Mouse (Mus musculus) liver, embryonic 16.5 days (tissue): ENCODE results near the gene Prkar1b. TPM values are rescaled to one million over a fixed set of nuclear protein-coding genes. Genes with fewer than 3 reads are reported as not detected.
A peak's percentile ranks its signal among the peaks of the same experiment; 100 is the strongest.

Experiments
- ATAC-seq: fragments of 200-750 bp; cut with Nextera tagmentation; 2 replicates; pipeline ENCODE4 v1.8.0; 2017; ENCODE audit warnings: low read depth, mild to moderate bottlenecking, moderate number of reproducible peaks, moderate library complexity
- H3K27ac ChIP-seq: fragments of 300-500 bp; sonication (generic); 2 replicates; pipeline ENCODE4 v1.5.1; 2014; ENCODE audit warnings: mild to moderate bottlenecking, low read length
- H3K27me3 ChIP-seq: fragments of 300-500 bp; sonication (generic); 2 replicates; pipeline ENCODE4 v1.6.1; 2014; ENCODE audit warnings: low read depth, low read length, mixed read lengths; ENCODE audit not compliant: control insufficient read depth, insufficient read depth
- H3K36me3 ChIP-seq: fragments of 300-500 bp; sonication (generic); 2 replicates; pipeline ENCODE4 v1.6.1; 2014; ENCODE audit warnings: mild to moderate bottlenecking; ENCODE audit not compliant: control insufficient read depth, insufficient read depth
- H3K4me1 ChIP-seq: fragments of 300-500 bp; sonication (generic); 2 replicates; pipeline ENCODE4 v1.6.1; 2014; ENCODE audit warnings: low read depth, low read length, mixed read lengths; ENCODE audit not compliant: control insufficient read depth
- H3K4me2 ChIP-seq: fragments of 300-500 bp; sonication (generic); 2 replicates; pipeline ENCODE4 v1.6.1; 2014; ENCODE audit warnings: low read depth, low read length, mixed read lengths
- H3K4me3 ChIP-seq: fragments of 300-500 bp; sonication (generic); 2 replicates; pipeline ENCODE4 v1.5.1; 2014; ENCODE audit warnings: low read depth, mild to moderate bottlenecking, low read length
- H3K9ac ChIP-seq: fragments of 300-500 bp; sonication (generic); 2 replicates; pipeline ENCODE4 v1.6.1; 2014; ENCODE audit warnings: low read depth, low read length
- H3K9me3 ChIP-seq: fragments of 300-500 bp; sonication (generic); replicated peaks from 2 replicates; pipeline ENCODE4 v1.6.1; 2016; ENCODE audit warnings: low read length; ENCODE audit not compliant: control insufficient read depth
- WGBS: fragments of 180-500 bp; shearing (Covaris S2); extraction: QIAGEN DNeasy Blood & Tissue Kit; methylation state at CpG from one replicate; pipeline ENCODE4 v1.1.7; 2014; ENCODE audit not compliant: insufficient replicate concordance; 5-methylcytosine and 5-hydroxymethylcytosine counted together
- polyA plus RNA-seq: library from polyadenylated mRNA; unstranded; fragments of >200 nt; fragmentation: Nextera tagmentation; extraction: Ambion mirVana; gene quantifications from 2 replicates; pipeline ENCODE4 v1.2.1, GENCODE M21; 2015

The Prkar1b gene
- polyA plus RNA-seq, 1 experiment from 2014 or later, result 0.80 TPM

DNA sequence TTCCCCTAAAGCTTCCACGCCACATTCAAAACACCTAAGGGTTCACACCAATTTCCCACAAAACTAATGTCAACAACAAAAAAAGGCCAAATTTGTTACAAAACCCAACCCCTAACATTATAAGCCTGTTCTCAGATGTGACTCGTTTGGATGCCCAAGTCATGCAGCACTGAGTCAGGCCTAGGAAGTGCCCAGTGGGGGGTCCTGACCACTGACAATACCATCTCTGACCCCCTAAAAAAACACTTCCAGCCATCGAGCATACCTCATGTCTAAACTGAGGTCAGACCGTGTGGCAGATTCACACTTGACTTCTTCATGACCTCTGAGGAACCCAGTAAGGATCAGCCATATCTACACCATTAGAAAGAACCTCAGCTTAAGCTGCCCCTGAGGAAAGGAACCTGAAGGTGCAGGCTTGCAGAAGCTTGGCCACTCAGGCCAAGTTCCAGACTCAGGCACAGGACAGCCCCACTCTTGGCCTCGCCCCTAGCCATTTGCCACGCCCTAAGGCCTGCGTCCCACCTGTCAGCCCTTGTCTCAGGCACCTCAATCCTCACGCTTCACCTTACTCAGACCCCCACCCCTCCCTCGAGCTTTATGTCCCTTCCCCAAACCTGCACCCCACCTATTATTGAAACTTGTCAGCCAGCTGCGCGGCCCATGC lies 662 bp downstream of the Prkar1b start:
- Histone ChIP-seq H3K4me2 (peak overlapping the region; percentile 98), H3K9ac (peak overlapping the region; percentile 52; the same call in 1 of the 2 replicates), H3K9me3 (no peaks in the 10 kb centered on the region), H3K36me3 (no peaks in the 10 kb centered on the region), H3K4me3 (peak overlapping the region; percentile 88), H3K27ac (peak overlapping the region; percentile 31), H3K4me1 (peaks cover 18% of the 10 kb centered on the region), H3K27me3 (no peaks in the 10 kb centered on the region)
- WGBS, result 24% methylated on average over 11 of the region's 11 CpGs
- peak; percentile 10 for ATAC-seq

DNA sequence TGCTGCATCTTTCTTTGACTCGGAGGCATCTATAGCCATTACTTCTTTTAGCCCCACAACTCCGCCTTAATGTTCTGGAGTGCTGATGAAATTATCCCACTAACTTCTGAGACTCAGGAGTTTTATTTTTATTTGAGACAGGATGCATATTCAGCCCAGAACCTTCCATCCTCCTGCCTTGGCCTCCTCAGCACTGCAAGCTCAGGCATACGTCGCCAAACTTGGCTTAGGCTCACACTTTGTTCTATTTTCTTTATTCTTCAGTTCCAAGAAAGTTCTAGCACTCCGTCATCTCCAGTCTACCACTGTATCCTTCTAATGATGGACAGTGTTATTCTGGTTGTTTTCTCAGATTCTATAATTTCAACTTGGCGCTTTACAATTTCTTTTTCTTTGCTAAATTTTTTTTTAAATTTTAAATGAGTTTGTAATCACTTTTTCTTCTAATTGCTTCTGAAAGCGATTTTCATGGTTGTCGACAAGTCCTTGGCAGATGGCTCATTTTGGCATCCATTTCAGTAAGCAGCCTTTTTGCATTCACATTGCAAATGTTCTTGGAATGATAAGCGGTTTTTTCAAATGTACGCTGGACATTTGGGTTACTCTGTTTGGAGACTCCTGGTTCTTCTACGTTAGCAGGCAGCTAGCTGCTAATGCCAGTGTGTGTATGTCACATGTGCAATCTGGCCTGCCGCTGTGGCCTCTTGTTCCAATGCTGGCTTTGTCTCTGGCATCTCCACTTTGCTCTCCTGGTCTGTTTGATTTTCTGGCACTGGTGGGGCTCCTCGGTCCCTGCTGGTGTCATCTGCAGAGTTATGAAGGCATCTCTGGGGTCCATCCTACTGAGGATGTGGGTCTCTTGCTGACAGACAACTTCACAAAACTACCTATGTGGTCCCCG lies 2.4 kb downstream of the Prkar1b start:
- H3K4me2 ChIP-seq, result no peak overlapping the region

GRCm38 (mm10) chr5:139146476-139147075 lies 3.2 kb downstream of the Prkar1b start:
- no peaks in the 10 kb centered on the region for H3K9me3 ChIP-seq
- H3K4me1 ChIP-seq, result peaks cover 18% of the 10 kb centered on the region
- H3K9ac ChIP-seq, result no peak overlapping the region
- 83% methylated on average over 11 of the region's 11 CpGs for WGBS
- H3K27me3 ChIP-seq, result no peaks in the 10 kb centered on the region
- no peak overlapping the region for H3K27ac ChIP-seq
- H3K4me2 ChIP-seq, result no peak overlapping the region
- ATAC-seq, result no peak
- no peak overlapping the region for H3K4me3 ChIP-seq
- no peaks in the 10 kb centered on the region for H3K36me3 ChIP-seq

More for the DNA sequence above, 2.4 kb downstream of the Prkar1b start:
- Histone ChIP-seq H3K27ac (no peak overlapping the region), H3K9ac (no peak overlapping the region), H3K27me3 (no peaks in the 10 kb centered on the region), H3K4me3 (no peak overlapping the region), H3K9me3 (no peaks in the 10 kb centered on the region), H3K36me3 (no peaks in the 10 kb centered on the region), H3K4me1 (peaks cover 18% of the 10 kb centered on the region)
- WGBS, result 82% methylated on average over 14 of the region's 14 CpGs
- ATAC-seq, result no peak

GRCm38 (mm10) chr5:139145726-139146125 lies 4.1 kb downstream of the Prkar1b start:
- Histone ChIP-seq H3K9me3 (no peaks in the 10 kb centered on the region), H3K4me3 (no peak overlapping the region), H3K4me1 (peaks cover 11% of the 10 kb centered on the region), H3K9ac (no peak overlapping the region), H3K27me3 (no peaks in the 10 kb centered on the region), H3K27ac (no peak overlapping the region), H3K4me2 (no peak overlapping the region), H3K36me3 (no peaks in the 10 kb centered on the region)
- ATAC-seq, result no peak
- WGBS, result 83% methylated on average over 4 of the region's 4 CpGs

GRCm38 (mm10) chr5:139143890-139144289 lies 5.9 kb downstream of the Prkar1b start:
- WGBS, result 63% methylated on average over 3 of the region's 3 CpGs

GRCm38 (mm10) chr5:139141326-139141725 lies 8.5 kb downstream of the Prkar1b start:
- H3K27ac ChIP-seq, result no peak overlapping the region
- H3K4me1 ChIP-seq, result no peaks in the 10 kb centered on the region
- 67% methylated on average over 5 of the region's 5 CpGs for WGBS
- H3K36me3 ChIP-seq, result no peaks in the 10 kb centered on the region
- no peak overlapping the region for H3K9ac ChIP-seq
- ATAC-seq, result no peak
- H3K4me3 ChIP-seq, result no peak overlapping the region
- H3K27me3 ChIP-seq, result no peaks in the 10 kb centered on the region
- no peak overlapping the region for H3K4me2 ChIP-seq
- H3K9me3 ChIP-seq, result no peaks in the 10 kb centered on the region

More at GRCm38 (mm10) chr5:139143890-139144289, 5.9 kb downstream of the Prkar1b start:
- H3K4me2 ChIP-seq, result no peak overlapping the region
- H3K36me3 ChIP-seq, result no peaks in the 10 kb centered on the region
- H3K27me3 ChIP-seq, result no peaks in the 10 kb centered on the region
- no peak overlapping the region for H3K4me3 ChIP-seq
- H3K4me1 ChIP-seq, result peaks cover under 1% of the 10 kb centered on the region
- H3K27ac ChIP-seq, result no peak overlapping the region
- ATAC-seq, result no peak
- H3K9ac ChIP-seq, result no peak overlapping the region
- H3K9me3 ChIP-seq, result no peaks in the 10 kb centered on the region

DNA sequence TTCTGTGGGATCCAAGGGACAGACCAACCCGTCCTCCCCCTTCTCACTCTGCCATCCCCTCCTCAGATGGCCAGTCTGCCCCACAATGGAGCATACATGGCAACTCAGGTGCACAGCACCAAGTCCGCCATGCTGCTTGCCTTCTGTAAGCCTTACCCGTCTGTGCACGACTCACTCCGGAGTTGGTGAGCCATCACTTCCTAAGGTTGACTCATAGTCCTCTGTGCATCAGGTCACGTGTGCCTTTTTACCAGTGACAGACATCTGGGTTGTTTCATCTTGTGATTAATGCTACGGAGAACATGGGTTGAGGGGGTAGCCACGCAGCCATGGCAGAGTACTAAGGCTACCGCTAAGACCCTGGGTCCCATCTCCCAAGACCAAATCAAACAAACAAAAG lies 9.2 kb downstream of the Prkar1b start:
- no peak overlapping the region for H3K4me2 ChIP-seq
- no peaks in the 10 kb centered on the region for H3K27me3 ChIP-seq
- H3K9me3 ChIP-seq, result no peaks in the 10 kb centered on the region
- no peak overlapping the region for H3K9ac ChIP-seq
- H3K27ac ChIP-seq, result no peak overlapping the region
- no peak for ATAC-seq
- H3K4me3 ChIP-seq, result no peak overlapping the region
- no peaks in the 10 kb centered on the region for H3K4me1 ChIP-seq
- 65% methylated on average over 9 of the region's 9 CpGs for WGBS
- H3K36me3 ChIP-seq, result no peaks in the 10 kb centered on the region

GRCm38 (mm10) chr5:139138926-139139472 lies 10.8 kb downstream of the Prkar1b start:
- 63% methylated on average over 8 of the region's 8 CpGs for WGBS
- no peak overlapping the region for H3K9ac ChIP-seq
- ATAC-seq, result no peak
- H3K27me3 ChIP-seq, result no peaks in the 10 kb centered on the region
- H3K4me1 ChIP-seq, result no peaks in the 10 kb centered on the region
- H3K4me3 ChIP-seq, result no peak overlapping the region
- no peak overlapping the region for H3K4me2 ChIP-seq
- H3K27ac ChIP-seq, result no peak overlapping the region
- no peaks in the 10 kb centered on the region for H3K9me3 ChIP-seq
- no peaks in the 10 kb centered on the region for H3K36me3 ChIP-seq
